In genomic region chr7:56050487-56050911, GRCm38 (mm10) we compare ENCODE assay signal across 8 mouse cellular contexts. TPM values are rescaled to one million over a fixed set of nuclear protein-coding genes. Genes with fewer than 3 reads are reported as not detected.
A peak's percentile ranks its signal among the peaks of the same experiment; 100 is the strongest.
DNase-seq lines count a peak whose midpoint lies in the region; ATAC-seq and TF ChIP-seq lines count a peak whose summit lies in the region.

No protein-coding gene starts in this region.

- peak overlapping the region; percentile 68 for H3K4me2 ChIP-seq in embryonic facial prominence, embryonic 15.5 days (replicated peaks)
- H3K4me2 ChIP-seq in heart, embryonic 13.5 days = peak overlapping the region; percentile 83
- peak overlapping the region; percentile 69 for H3K4me2 ChIP-seq in kidney, embryonic 15.5 days
- H3K4me2 ChIP-seq in lung, embryonic 14.5 days = peak overlapping the region; percentile 69

- peak overlapping the region; percentile 95 for H3K4me3 ChIP-seq in E14TG2a.4 (replicated peaks; ENCODE audit: low read length)
- peak overlapping the region; percentile 85 for H3K4me3 ChIP-seq in embryonic facial prominence, embryonic 15.5 days (replicated peaks)
- peak overlapping the region; percentile 90 for H3K4me3 ChIP-seq in heart, embryonic 13.5 days
- H3K4me3 ChIP-seq in kidney, embryonic 15.5 days (replicated peaks) = peak overlapping the region; percentile 90
- peak overlapping the region; percentile 80 for H3K4me3 ChIP-seq in lung, embryonic 14.5 days (ENCODE audit: low read depth, low read length)
- H3K4me3 ChIP-seq in olfactory bulb, adult 2 months (ENCODE audit: insufficient read depth, low read depth, low read length) = peak overlapping the region; percentile 73

- under 1% methylated on average over 18 of the region's 18 CpGs for WGBS in embryonic facial prominence, embryonic 15.5 days
- WGBS in heart, embryonic 13.5 days = 1% methylated on average over 18 of the region's 18 CpGs
- under 1% methylated on average over 18 of the region's 18 CpGs for WGBS in kidney, embryonic 15.5 days
- 0% methylated on average over 18 of the region's 18 CpGs for WGBS in lung, embryonic 14.5 days
- under 1% methylated on average over 18 of the region's 18 CpGs for WGBS in olfactory bulb, adult 2 months

- H3K27ac ChIP-seq in embryonic facial prominence, embryonic 15.5 days (replicated peaks) = peak overlapping the region; percentile 91
- peak overlapping the region; percentile 95 for H3K27ac ChIP-seq in heart, embryonic 13.5 days (replicated peaks)
- H3K27ac ChIP-seq in kidney, embryonic 15.5 days = peak overlapping the region; percentile 94
- H3K27ac ChIP-seq in lung, embryonic 14.5 days (ENCODE audit: low read depth) = peak overlapping the region; percentile 90
- H3K27ac ChIP-seq in olfactory bulb, adult 2 months (ENCODE audit: insufficient read depth, low read depth, low read length) = no peak overlapping the region

- TF ChIP-seq POLR2A in olfactory bulb, adult 2 months (IDR thresholded peaks at IDR 0.05; ENCODE audit: insufficient read depth, low read depth, low read length) = no peak

- peaks cover 17% of the 10 kb centered on the region for H3K4me1 ChIP-seq in E14TG2a.4 (replicated peaks; ENCODE audit: low read depth, low read length)
- H3K4me1 ChIP-seq in embryonic facial prominence, embryonic 15.5 days = peaks cover 12% of the 10 kb centered on the region
- H3K4me1 ChIP-seq in heart, embryonic 13.5 days = peaks cover 22% of the 10 kb centered on the region
- H3K4me1 ChIP-seq in kidney, embryonic 15.5 days = peaks cover 14% of the 10 kb centered on the region
- H3K4me1 ChIP-seq in lung, embryonic 14.5 days (ENCODE audit: insufficient read depth) = no peaks in the 10 kb centered on the region
- peaks cover 3% of the 10 kb centered on the region for H3K4me1 ChIP-seq in olfactory bulb, adult 2 months (ENCODE audit: control insufficient read depth, insufficient read depth, low read length)

- H3K27me3 ChIP-seq in E14TG2a.4 (ENCODE audit: insufficient read depth, low read length) = no peaks in the 10 kb centered on the region
- no peaks in the 10 kb centered on the region for H3K27me3 ChIP-seq in embryonic facial prominence, embryonic 15.5 days
- no peaks in the 10 kb centered on the region for H3K27me3 ChIP-seq in heart, embryonic 13.5 days (replicated peaks)
- no peaks in the 10 kb centered on the region for H3K27me3 ChIP-seq in kidney, embryonic 15.5 days
- no peaks in the 10 kb centered on the region for H3K27me3 ChIP-seq in lung, embryonic 14.5 days (ENCODE audit: insufficient read depth, low read length)

- peak; percentile 50 for DNase-seq in adrenal gland, postnatal 10 days
- peak; percentile 49 for DNase-seq in lung, embryonic 14.5 days

- H3K36me3 ChIP-seq in E14TG2a.4 (ENCODE audit: insufficient read depth, low read length) = peaks cover 4% of the 10 kb centered on the region; the same call in 1 of the 2 replicates
- H3K36me3 ChIP-seq in embryonic facial prominence, embryonic 15.5 days = no peaks in the 10 kb centered on the region
- H3K36me3 ChIP-seq in heart, embryonic 13.5 days = peaks cover 8% of the 10 kb centered on the region
- H3K36me3 ChIP-seq in kidney, embryonic 15.5 days = no peaks in the 10 kb centered on the region
- H3K36me3 ChIP-seq in lung, embryonic 14.5 days (ENCODE audit: insufficient read depth) = no peaks in the 10 kb centered on the region

- no peak for TF ChIP-seq CTCF in E14TG2a.4 (conservative IDR thresholded peaks at IDR 0.05; ENCODE audit: low read length)
- TF ChIP-seq CTCF in lung, embryonic 14.5 days (IDR thresholded peaks at IDR 0.05; ENCODE audit: low read depth) = no peak
- no peak for TF ChIP-seq CTCF in olfactory bulb, adult 2 months (IDR thresholded peaks at IDR 0.05; ENCODE audit: insufficient read depth, low read depth, low read length)

- no peaks in the 10 kb centered on the region for H3K9me3 ChIP-seq in E14TG2a.4 (ENCODE audit: low read length)
- H3K9me3 ChIP-seq in embryonic facial prominence, embryonic 15.5 days (replicated peaks) = no peaks in the 10 kb centered on the region
- H3K9me3 ChIP-seq in heart, embryonic 13.5 days = no peaks in the 10 kb centered on the region
- H3K9me3 ChIP-seq in kidney, embryonic 15.5 days (replicated peaks) = no peaks in the 10 kb centered on the region
- no peaks in the 10 kb centered on the region for H3K9me3 ChIP-seq in lung, embryonic 14.5 days (ENCODE audit: low read depth, low read length)

- ATAC-seq in embryonic facial prominence, embryonic 15.5 days (ENCODE audit: insufficient number of reproducible peaks, low FRiP score, low TSS enrichment, low read depth) = no peak
- peak; percentile 24 for ATAC-seq in heart, embryonic 13.5 days (ENCODE audit: extremely low read depth, insufficient number of reproducible peaks, low FRiP score, low TSS enrichment)
- peak; percentile 48 for ATAC-seq in kidney, embryonic 15.5 days (replicated peaks; ENCODE audit: low FRiP score)
- ATAC-seq in lung, embryonic 14.5 days (ENCODE audit: insufficient read depth) = peak; percentile 44
- no peak for ATAC-seq in erythroid progenitor cell, adult 5-6 weeks (replicated peaks; ENCODE audit: low FRiP score, poor library complexity, severe bottlenecking)

- H3K9ac ChIP-seq in embryonic facial prominence, embryonic 15.5 days = peak overlapping the region; percentile 77
- H3K9ac ChIP-seq in heart, embryonic 13.5 days = peak overlapping the region; percentile 91
- peak overlapping the region; percentile 75 for H3K9ac ChIP-seq in kidney, embryonic 15.5 days
- H3K9ac ChIP-seq in lung, embryonic 14.5 days = peak overlapping the region; percentile 78

RNA-seq across cellular contexts. Expression of gene Herc2, which starts 0.5 kb away (rescaled TPM):
- total RNA-seq in adrenal gland, postnatal 10 days (2021) = 10 to 100 TPM; 39.4 to 54.3 TPM
- 22.3 and 26.4 TPM in 2 replicates for polyA plus RNA-seq in embryonic facial prominence, embryonic 15.5 days (2015; fragmentation: Nextera tagmentation; extraction: Ambion mirVana)
- 14.3 and 15.8 TPM in 2 replicates for polyA plus RNA-seq in heart, embryonic 13.5 days (2015; fragmentation: Nextera tagmentation; extraction: Ambion mirVana)
- 24.3 and 24.8 TPM in 2 replicates for polyA plus RNA-seq in kidney, embryonic 15.5 days (2015; fragmentation: Nextera tagmentation; extraction: Ambion mirVana)
- 27.0 and 29.5 TPM in 2 replicates for polyA plus RNA-seq in lung, embryonic 14.5 days (2014; fragmentation: Nextera tagmentation; extraction: Ambion mirVana)
- 28.0 and 109 TPM in 2 replicates for polyA plus RNA-seq in olfactory bulb, adult 2 months (2012; ENCODE audit: insufficient read depth, insufficient read length, low replicate concordance, missing spikeins)
- 39.0 and 65.6 TPM in 2 replicates for total RNA-seq in erythroid progenitor cell, adult 5-6 weeks (2015; ENCODE audit: low replicate concordance)
- total RNA-seq in erythroid progenitor cell, adult 5-6 weeks (2017; ENCODE audit: low replicate concordance) = 173 and 232 TPM in 2 replicates

RNA-seq across cellular contexts. Expression of gene Nipa1, which starts 30.7 kb away (rescaled TPM):
- 1 to 10 TPM; 6.7 to 6.8 TPM for total RNA-seq in adrenal gland, postnatal 10 days (2021)
- polyA plus RNA-seq in embryonic facial prominence, embryonic 15.5 days (2015; fragmentation: Nextera tagmentation; extraction: Ambion mirVana) = 8.7 and 9.2 TPM in 2 replicates
- polyA plus RNA-seq in heart, embryonic 13.5 days (2015; fragmentation: Nextera tagmentation; extraction: Ambion mirVana) = 3.6 and 4.6 TPM in 2 replicates
- polyA plus RNA-seq in kidney, embryonic 15.5 days (2015; fragmentation: Nextera tagmentation; extraction: Ambion mirVana) = 5.8 and 6.5 TPM in 2 replicates
- polyA plus RNA-seq in lung, embryonic 14.5 days (2014; fragmentation: Nextera tagmentation; extraction: Ambion mirVana) = 5.1 and 6.7 TPM in 2 replicates
- 95.7 TPM in 1 of 2 replicates, not detected in the other for polyA plus RNA-seq in olfactory bulb, adult 2 months (2012; ENCODE audit: insufficient read depth, insufficient read length, low replicate concordance, missing spikeins)
- 35.0 and 46.1 TPM in 2 replicates for total RNA-seq in erythroid progenitor cell, adult 5-6 weeks (2015; ENCODE audit: low replicate concordance)
- total RNA-seq in erythroid progenitor cell, adult 5-6 weeks (2017; ENCODE audit: low replicate concordance) = 39.1 and 52.6 TPM in 2 replicates

Comparison
In these comparisons a context has a peak if more than half of its experiments do, and no peak if none do; other contexts are left out.
1. ATAC-seq: peak in heart, embryonic 13.5 days (single experiment), kidney, embryonic 15.5 days (single experiment) and lung, embryonic 14.5 days (single experiment); none in embryonic facial prominence, embryonic 15.5 days (single experiment) and erythroid progenitor cell, adult 5-6 weeks (single experiment).
2. Peak in every context shown above with its lines, with median percentiles within 50 percentile points of each other: H3K4me3 ChIP-seq, H3K4me2 ChIP-seq and H3K9ac ChIP-seq.